Mouse (Mus musculus) embryonic facial prominence, embryonic 15.5 days (tissue): Measurements from ENCODE around the gene Rbm38. TPM values are rescaled to one million over a fixed set of nuclear protein-coding genes. Genes with fewer than 3 reads are reported as not detected.

ENCODE experiments used
- ATAC-seq: fragments of 200-750 bp; cut with Nextera tagmentation; 2 replicates; pipeline ENCODE4 v1.8.0; 2017; ENCODE audit warnings: low read depth, moderate TSS enrichment; ENCODE audit not compliant: insufficient number of reproducible peaks, low FRiP score, low TSS enrichment
- H3K27ac ChIP-seq: fragments of 300-500 bp; sonication (generic); replicated peaks from 2 replicates; pipeline ENCODE4 v1.5.1; 2015; ENCODE audit warnings: mild to moderate bottlenecking, inconsistent platforms
- H3K27me3 ChIP-seq: fragments of 300-500 bp; sonication (generic); 2 replicates; pipeline ENCODE4 v1.6.1; 2015; ENCODE audit warnings: inconsistent platforms
- H3K36me3 ChIP-seq: fragments of 300-500 bp; sonication (generic); 2 replicates; pipeline ENCODE4 v1.6.1; 2015; ENCODE audit warnings: mild to moderate bottlenecking, inconsistent platforms
- H3K4me1 ChIP-seq: fragments of 300-500 bp; sonication (generic); 2 replicates; pipeline ENCODE4 v1.6.1; 2015; ENCODE audit warnings: inconsistent platforms
- H3K4me2 ChIP-seq: fragments of 300-500 bp; sonication (generic); replicated peaks from 2 replicates; pipeline ENCODE4 v1.6.1; 2015; ENCODE audit warnings: mild to moderate bottlenecking, inconsistent platforms
- H3K4me3 ChIP-seq: fragments of 300-500 bp; sonication (generic); replicated peaks from 2 replicates; pipeline ENCODE4 v1.5.1; 2015; ENCODE audit warnings: mild to moderate bottlenecking, inconsistent platforms
- H3K9ac ChIP-seq: fragments of 300-500 bp; sonication (generic); 2 replicates; pipeline ENCODE4 v1.6.1; 2015; ENCODE audit warnings: inconsistent platforms
- H3K9me3 ChIP-seq: fragments of 300-500 bp; sonication (generic); replicated peaks from 2 replicates; pipeline ENCODE4 v1.6.1; 2016; ENCODE audit warnings: inconsistent platforms
- WGBS: fragments of 180-500 bp; shearing (Covaris S2); methylation state at CpG from one replicate; pipeline ENCODE4 v1.1.7; 2015; 5-methylcytosine and 5-hydroxymethylcytosine counted together
- polyA plus RNA-seq: library from polyadenylated mRNA; unstranded; fragments of >200 nt; fragmentation: Nextera tagmentation; extraction: Ambion mirVana; gene quantifications from 2 replicates; pipeline ENCODE4 v1.2.1, GENCODE M21; 2015

Gene Rbm38
- polyA plus RNA-seq, 1 experiment from 2014 or later: 27.5 TPM

DNA sequence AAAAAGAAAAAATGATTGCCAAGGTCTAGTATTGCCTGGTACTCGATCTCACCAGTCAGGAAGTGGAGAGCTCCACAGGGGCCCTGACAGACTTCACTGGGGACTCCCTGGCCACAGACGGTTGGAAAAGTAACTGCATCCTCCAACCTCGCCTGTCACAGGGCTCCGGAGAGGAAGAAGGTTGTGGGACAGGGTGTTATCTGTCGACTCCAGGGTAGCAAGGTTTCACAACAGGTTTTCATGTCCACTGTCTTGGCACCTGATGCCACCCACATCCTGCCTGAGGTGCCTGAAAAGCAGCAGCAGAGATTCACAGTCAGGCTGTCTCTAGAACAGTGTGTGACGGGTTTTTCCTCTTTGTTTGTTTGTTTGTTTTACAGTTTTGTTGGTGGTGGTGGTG is 2.4 kb upstream of the Rbm38 start:
- Histone ChIP-seq H3K4me1 (peaks cover 27% of the 10 kb centered on the region), H3K27ac (no peak overlapping the region), H3K27me3 (peaks cover 7% of the 10 kb centered on the region; the same call in 1 of the 2 replicates), H3K9me3 (no peaks in the 10 kb centered on the region), H3K9ac (no peak overlapping the region), H3K4me3 (no peak overlapping the region), H3K36me3 (peaks cover 36% of the 10 kb centered on the region), H3K4me2 (no peak overlapping the region)
- no peak for ATAC-seq
- 44% methylated on average over 6 of the region's 6 CpGs for WGBS

DNA sequence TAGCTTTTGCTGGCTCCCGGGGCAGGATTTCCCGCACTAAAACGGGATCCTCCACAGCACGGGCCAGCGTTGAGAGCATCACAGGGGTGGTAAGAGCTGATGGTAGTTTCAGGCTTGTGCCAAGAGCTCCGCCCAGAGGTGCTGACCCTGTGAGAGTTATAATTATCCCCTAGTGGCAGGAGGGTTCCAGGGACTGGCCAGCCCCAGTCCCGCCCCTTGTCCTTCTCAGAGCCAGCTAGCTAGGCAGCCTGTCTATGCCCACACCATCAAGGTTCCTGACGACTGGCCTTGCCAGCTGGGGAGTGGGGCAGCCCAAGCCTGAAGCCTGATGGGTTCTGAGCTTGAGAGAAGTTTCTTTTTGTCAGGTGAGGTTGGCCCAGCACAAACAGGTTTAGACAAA is 1.7 kb upstream of the Rbm38 start:
- peaks cover 7% of the 10 kb centered on the region; the same call in 1 of the 2 replicates for H3K27me3 ChIP-seq
- H3K36me3 ChIP-seq: peaks cover 29% of the 10 kb centered on the region
- no peak overlapping the region for H3K4me2 ChIP-seq
- H3K27ac ChIP-seq: no peak overlapping the region
- no peak for ATAC-seq
- no peak overlapping the region for H3K9ac ChIP-seq
- no peaks in the 10 kb centered on the region for H3K9me3 ChIP-seq
- no peak overlapping the region for H3K4me3 ChIP-seq
- 16% methylated on average over 8 of the region's 8 CpGs for WGBS
- H3K4me1 ChIP-seq: peaks cover 34% of the 10 kb centered on the region

DNA sequence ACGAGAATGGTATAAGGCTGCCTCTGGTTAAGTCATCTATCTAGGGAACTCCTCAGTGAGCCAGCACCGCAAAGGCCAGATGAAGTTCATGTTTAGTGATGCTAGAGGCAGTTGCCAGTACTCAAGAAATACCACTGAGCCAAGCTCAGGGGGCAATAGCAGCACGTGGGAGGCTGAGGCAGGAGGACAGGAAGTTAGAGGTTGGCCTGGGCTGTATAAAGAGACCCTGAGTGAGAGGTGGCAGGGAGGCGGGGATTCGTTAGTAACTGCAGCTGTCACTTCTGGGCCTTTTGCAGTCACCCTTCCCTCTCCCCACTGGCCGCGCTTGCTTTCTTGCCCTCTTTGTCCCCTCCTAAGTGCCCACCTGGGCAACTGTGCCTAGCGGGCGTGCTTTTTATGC is 976 bp upstream of the Rbm38 start:
- Histone ChIP-seq H3K4me3 (peak overlapping the region; percentile 43), H3K9me3 (no peaks in the 10 kb centered on the region), H3K4me1 (peaks cover 40% of the 10 kb centered on the region), H3K36me3 (peaks cover 22% of the 10 kb centered on the region), H3K27me3 (peaks cover 7% of the 10 kb centered on the region; the same call in 1 of the 2 replicates), H3K27ac (no peak overlapping the region), H3K4me2 (peak overlapping the region; percentile 91), H3K9ac (peak overlapping the region; percentile 23; the same call in 1 of the 2 replicates)
- WGBS: 19% methylated on average over 8 of the region's 9 CpGs
- no peak for ATAC-seq

DNA sequence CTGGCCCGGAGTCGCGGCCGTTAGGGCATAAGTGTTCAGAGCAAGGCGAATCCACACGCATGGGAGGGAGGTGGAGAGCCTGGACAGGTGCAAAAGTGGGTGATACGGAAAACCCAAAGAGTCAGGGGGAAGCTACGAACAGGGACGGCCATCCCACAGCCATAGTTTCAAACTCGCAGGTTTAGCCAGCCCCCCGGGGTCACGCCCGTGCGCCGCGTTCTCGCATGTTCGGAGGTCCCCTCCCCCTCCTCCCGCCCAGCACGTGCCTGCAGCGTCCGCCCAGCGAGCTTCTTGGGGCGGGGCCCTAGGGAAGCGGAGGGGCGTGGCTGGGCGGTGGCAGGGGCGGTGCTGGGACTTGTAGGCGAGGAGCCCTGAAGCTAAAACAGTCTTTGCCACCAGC is 508 bp upstream of the Rbm38 start:
- Histone ChIP-seq H3K4me3 (peak overlapping the region; percentile 43), H3K27ac (no peak overlapping the region), H3K9me3 (no peaks in the 10 kb centered on the region), H3K36me3 (peaks cover 17% of the 10 kb centered on the region), H3K4me1 (peaks cover 45% of the 10 kb centered on the region), H3K4me2 (peak overlapping the region; percentile 91), H3K27me3 (peaks cover 7% of the 10 kb centered on the region; the same call in 1 of the 2 replicates), H3K9ac (peak overlapping the region; percentile 23; the same call in 1 of the 2 replicates)
- WGBS: under 1% methylated on average over 25 of the region's 29 CpGs
- ATAC-seq: peak; percentile 83

DNA sequence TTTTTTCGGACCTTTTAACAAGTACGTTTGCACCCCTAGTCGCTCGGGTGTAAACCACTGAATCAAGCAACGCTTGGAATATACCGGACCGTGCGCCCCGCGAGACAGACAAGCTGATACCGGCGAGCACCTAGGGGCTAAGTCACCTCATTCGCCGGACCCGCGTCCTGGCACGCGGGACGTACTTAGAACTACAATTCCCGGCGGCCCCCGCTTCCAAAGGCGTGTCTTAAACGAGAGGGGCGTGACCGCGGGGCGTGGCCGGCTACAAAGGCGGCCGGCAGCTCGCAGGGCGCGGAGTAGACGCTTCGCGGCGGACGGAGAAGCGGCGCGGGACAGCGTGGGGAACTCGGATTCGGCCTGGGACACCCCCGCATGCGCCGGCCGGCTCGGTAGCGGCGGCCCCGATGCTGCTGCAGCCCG is 1.3 kb downstream of the Rbm38 start:
- under 1% methylated on average over 54 of the region's 54 CpGs for WGBS
- H3K36me3 ChIP-seq: no peaks in the 10 kb centered on the region
- peaks cover 63% of the 10 kb centered on the region for H3K4me1 ChIP-seq
- H3K4me3 ChIP-seq: peak overlapping the region; percentile 84
- H3K9me3 ChIP-seq: no peaks in the 10 kb centered on the region
- H3K27ac ChIP-seq: no peak overlapping the region; the same call in 1 of the 2 replicates
- peak; percentile 74 for ATAC-seq
- H3K27me3 ChIP-seq: peaks cover 7% of the 10 kb centered on the region; the same call in 1 of the 2 replicates
- H3K4me2 ChIP-seq: peak overlapping the region; percentile 89
- peak overlapping the region; percentile 59 for H3K9ac ChIP-seq

DNA sequence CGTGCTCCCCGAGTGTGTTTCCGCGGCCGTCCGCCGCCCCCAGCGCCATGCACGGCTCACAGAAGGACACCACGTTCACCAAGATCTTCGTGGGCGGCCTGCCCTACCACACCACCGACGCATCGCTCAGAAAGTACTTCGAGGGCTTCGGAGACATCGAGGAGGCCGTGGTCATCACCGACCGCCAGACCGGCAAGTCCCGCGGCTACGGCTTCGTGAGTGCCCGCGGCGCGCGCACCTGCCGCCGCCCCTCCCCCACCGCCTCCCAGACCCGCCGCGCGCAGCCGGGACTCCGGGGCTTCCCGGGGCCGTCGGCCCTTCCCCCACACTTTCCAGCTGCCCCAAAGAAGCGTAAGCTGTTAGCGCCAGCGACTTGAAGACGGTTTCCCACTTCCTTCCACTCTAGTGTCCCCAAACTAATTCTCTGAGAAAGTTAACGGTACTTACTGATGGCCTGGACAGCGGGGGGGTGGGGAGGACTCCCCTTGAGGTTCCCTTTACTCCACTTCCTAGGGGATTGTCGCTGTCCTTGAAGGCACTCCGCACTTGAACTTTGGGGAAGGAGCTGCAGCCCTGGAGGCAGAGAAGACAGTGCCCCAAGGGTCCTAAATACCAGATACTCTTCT is 1.9 kb downstream of the Rbm38 start:
- no peaks in the 10 kb centered on the region for H3K36me3 ChIP-seq
- under 1% methylated on average over 51 of the region's 51 CpGs for WGBS
- no peak for ATAC-seq
- H3K9me3 ChIP-seq: no peaks in the 10 kb centered on the region
- H3K27me3 ChIP-seq: peaks cover 7% of the 10 kb centered on the region; the same call in 1 of the 2 replicates
- H3K4me2 ChIP-seq: peak overlapping the region; percentile 89
- peak overlapping the region; percentile 59 for H3K9ac ChIP-seq
- H3K27ac ChIP-seq: no peak overlapping the region; the same call in 1 of the 2 replicates
- H3K4me3 ChIP-seq: peak overlapping the region; percentile 84
- H3K4me1 ChIP-seq: peaks cover 68% of the 10 kb centered on the region

DNA sequence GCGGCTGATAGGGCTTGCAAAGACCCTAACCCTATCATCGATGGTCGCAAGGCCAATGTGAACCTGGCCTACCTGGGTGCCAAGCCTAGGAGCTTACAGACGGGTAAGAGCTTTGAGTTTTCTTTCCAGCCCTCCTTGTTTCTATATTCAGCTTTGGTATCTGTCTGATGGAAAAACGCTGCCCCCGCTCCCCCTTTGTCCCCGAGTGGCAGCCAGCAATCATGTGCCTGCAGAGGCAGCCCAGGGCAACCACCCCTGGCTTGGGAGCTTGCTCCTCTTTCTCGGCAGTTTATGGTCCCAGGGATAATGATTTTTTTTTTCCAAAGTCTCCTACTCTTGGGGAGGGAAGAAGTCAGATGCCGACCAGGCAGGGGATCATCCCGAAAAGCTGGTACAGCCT is 2.5 kb downstream of the Rbm38 start:
- no peaks in the 10 kb centered on the region for H3K9me3 ChIP-seq
- peaks cover 7% of the 10 kb centered on the region; the same call in 1 of the 2 replicates for H3K27me3 ChIP-seq
- H3K4me2 ChIP-seq: peak overlapping the region; percentile 89
- WGBS: 29% methylated on average over 10 of the region's 10 CpGs
- no peaks in the 10 kb centered on the region for H3K36me3 ChIP-seq
- no peak for ATAC-seq
- H3K4me3 ChIP-seq: peak overlapping the region; percentile 84
- H3K27ac ChIP-seq: no peak overlapping the region
- H3K4me1 ChIP-seq: peaks cover 74% of the 10 kb centered on the region
- peak overlapping the region; percentile 59; the same call in 1 of the 2 replicates for H3K9ac ChIP-seq

DNA sequence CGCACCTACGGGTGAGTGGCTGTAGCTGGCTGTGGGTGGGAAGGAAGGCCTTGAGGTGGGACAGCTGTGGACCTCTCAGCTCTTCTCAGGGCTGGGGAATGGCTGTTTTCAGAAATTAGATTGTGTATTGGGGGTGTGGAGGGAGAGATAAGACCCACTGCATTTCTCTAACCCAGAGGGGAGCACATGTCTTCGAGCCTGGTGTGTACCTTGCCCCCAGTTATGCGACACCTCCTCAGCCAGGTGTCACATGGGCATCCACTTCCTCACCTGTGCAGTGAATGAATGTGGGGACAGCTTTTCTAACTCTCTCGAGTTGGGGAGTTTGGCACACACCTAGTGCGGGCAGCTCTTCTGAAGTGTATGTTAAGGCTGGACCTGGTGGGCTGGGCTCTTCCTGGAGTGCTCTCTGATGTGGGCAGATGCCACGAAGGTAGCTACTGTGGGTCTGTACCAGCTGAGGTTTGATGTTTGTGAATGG is 3.1 kb downstream of the Rbm38 start:
- H3K9ac ChIP-seq: no peak overlapping the region
- no peaks in the 10 kb centered on the region for H3K9me3 ChIP-seq
- peaks cover 80% of the 10 kb centered on the region for H3K4me1 ChIP-seq
- 84% methylated on average over 7 of the region's 7 CpGs for WGBS
- peak overlapping the region; percentile 84 for H3K4me3 ChIP-seq
- ATAC-seq: no peak
- peak overlapping the region; percentile 89 for H3K4me2 ChIP-seq
- H3K36me3 ChIP-seq: no peaks in the 10 kb centered on the region
- no peak overlapping the region for H3K27ac ChIP-seq
- H3K27me3 ChIP-seq: peaks cover 7% of the 10 kb centered on the region; the same call in 1 of the 2 replicates

DNA sequence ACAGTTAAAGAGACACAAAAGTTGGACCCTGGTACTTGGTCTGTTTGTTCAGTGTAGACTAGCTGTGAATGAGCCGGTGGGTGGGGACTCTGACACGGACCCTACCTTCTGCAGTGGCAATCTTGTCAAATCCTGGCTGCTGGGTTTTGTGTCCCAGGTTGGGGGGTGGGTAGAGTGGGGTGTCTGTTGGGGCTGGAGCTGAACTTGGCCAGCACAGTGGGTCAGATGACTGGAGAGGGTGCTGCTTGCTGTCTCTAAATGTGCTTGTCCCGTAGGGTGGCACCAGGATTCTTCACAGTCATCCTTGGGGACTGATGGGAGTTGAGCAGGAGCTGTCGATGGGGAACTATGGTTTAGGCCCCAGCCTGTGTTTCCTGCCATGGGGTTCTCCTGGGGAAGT is 3.7 kb downstream of the Rbm38 start:
- ATAC-seq: no peak
- H3K27me3 ChIP-seq: peaks cover 7% of the 10 kb centered on the region; the same call in 1 of the 2 replicates
- 72% methylated on average over 4 of the region's 4 CpGs for WGBS
- no peak overlapping the region for H3K4me3 ChIP-seq
- no peak overlapping the region for H3K9ac ChIP-seq
- H3K4me1 ChIP-seq: peaks cover 79% of the 10 kb centered on the region
- H3K27ac ChIP-seq: no peak overlapping the region
- H3K9me3 ChIP-seq: no peaks in the 10 kb centered on the region
- H3K4me2 ChIP-seq: 0 out of 2 replicates have a peak overlapping the region, but pooled peaks have one; percentile 89
- H3K36me3 ChIP-seq: no peaks in the 10 kb centered on the region

DNA sequence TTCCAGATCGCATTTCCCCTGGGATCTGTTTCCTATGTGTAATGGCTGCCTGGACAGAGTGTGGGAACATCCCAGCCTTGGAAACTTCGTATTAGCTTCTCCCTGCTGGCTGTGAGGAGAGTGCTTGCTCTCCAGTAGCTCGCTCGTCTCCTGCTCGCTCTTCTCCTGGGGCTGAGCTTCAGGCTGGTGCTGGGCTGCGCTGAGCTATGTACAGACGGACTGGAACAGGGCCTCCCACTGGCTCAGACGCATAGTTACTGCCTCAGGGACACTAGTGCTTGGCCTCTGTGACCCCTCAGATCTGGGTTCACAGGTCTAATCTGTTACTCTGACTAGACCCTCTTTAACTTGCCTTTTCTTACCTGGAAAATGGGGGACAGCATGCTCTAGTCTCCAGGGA is 4.1 kb downstream of the Rbm38 start:
- Histone ChIP-seq H3K4me2 (0 out of 2 replicates have a peak overlapping the region, but pooled peaks have one; percentile 89), H3K4me1 (peaks cover 75% of the 10 kb centered on the region), H3K9me3 (no peaks in the 10 kb centered on the region), H3K36me3 (0 out of 2 replicates have a peak, but pooled peaks cover 1% of the 10 kb centered on the region), H3K27ac (no peak overlapping the region), H3K9ac (no peak overlapping the region), H3K4me3 (no peak overlapping the region), H3K27me3 (0 out of 2 replicates have a peak, but pooled peaks cover 2% of the 10 kb centered on the region)
- WGBS: 72% methylated on average over 8 of the region's 8 CpGs
- ATAC-seq: no peak

DNA sequence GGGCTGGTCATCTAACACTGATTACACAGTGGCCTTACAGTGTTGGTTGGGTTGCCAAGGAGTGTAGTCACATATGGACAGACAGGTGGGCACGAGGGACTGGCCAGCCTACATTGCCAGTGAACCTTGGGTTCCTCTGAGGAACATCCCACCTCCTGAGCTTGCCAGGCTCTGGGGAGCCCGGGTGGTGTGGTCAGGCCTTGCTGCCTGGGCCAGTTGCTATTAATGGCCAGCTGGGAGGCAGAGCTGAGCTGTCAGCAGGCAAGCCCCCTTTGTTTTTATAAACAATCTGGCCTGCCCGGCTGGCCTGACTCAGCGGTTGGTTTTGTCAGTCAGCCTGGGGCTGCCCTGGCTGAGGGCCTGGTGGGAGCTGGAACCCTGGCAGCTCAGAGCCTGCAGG is 4.6 kb downstream of the Rbm38 start:
- peaks cover 69% of the 10 kb centered on the region for H3K4me1 ChIP-seq
- H3K9me3 ChIP-seq: no peaks in the 10 kb centered on the region
- WGBS: 30% methylated on average over 4 of the region's 4 CpGs
- no peak overlapping the region for H3K4me3 ChIP-seq
- ATAC-seq: no peak
- H3K36me3 ChIP-seq: 0 out of 2 replicates have a peak, but pooled peaks cover 7% of the 10 kb centered on the region
- no peak overlapping the region for H3K9ac ChIP-seq
- no peaks in the 10 kb centered on the region for H3K27me3 ChIP-seq
- no peak overlapping the region for H3K4me2 ChIP-seq
- H3K27ac ChIP-seq: peak overlapping the region; percentile 45; the same call in 1 of the 2 replicates
